Mouse (Mus musculus) liver, adult (tissue): ENCODE data around the gene Utp4.

ENCODE experiments used
- GATA4 ChIP-seq: IDR thresholded peaks from 2 replicates; pipeline ENCODE4 v1.6.1; 2014; ENCODE audit warnings: mild to moderate bottlenecking, low read length; ENCODE audit not compliant: insufficient replicate concordance

The Utp4 gene

DNA sequence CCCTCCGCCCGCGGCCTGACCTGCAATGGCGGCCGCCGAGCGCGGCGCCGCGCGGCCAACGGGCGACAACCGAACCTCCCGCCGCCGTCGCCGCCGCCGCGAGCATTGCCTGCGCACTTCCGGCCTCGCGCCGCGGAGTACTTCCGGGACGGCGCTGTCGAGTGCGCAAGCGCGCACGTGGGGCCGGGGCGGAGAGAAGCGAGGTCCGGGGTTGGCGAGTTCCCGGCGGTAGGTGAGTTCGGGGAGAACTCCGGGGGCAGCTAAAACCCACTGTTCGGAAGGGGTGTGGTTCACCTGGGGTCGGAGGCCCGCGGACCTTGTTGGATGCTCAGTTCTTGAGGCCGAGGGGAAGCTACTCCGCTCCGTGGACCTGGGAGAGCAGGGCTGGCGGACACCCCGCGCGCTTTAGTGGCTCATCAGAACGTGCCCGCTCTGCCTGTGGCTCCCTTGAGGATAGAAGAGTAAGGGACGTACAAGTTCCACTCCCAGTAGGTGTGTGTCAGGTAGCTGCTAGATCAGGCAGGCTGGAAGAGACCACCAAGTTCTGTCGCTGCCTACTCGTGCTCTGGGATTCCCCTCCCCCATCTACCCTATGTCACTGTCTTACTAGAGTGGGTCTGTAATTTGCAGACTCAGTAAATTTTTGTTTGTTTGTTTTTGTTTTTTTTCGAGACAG is at the start of gene Utp4:
Gene Utp4 (plus strand): TSS at position 156 of the 676 bp plus-strand sequence.
- TF ChIP-seq GATA4 = no peak; the same call in 1 of the 2 replicates

DNA sequence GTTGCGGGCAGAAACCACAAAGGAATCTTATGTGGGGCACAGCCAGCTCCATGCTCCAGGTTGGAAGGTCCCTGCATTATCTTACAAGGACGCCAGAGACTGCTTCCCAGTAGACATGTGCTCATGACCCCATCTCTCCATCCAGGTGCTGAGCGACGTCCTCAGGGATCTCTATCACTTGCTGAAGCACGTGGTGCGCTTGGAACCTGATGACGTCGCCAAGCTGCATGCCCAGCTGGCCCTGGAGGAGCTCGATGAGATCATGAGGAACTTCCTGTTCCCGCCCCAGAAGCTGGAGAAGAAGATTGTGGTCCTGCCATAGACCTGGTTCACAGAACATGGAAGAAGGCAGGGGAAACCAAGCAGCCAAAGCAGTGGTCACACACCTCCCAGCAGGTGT is 43.4 kb upstream of the Utp4 start:
- TF ChIP-seq GATA4 = no peak

DNA sequence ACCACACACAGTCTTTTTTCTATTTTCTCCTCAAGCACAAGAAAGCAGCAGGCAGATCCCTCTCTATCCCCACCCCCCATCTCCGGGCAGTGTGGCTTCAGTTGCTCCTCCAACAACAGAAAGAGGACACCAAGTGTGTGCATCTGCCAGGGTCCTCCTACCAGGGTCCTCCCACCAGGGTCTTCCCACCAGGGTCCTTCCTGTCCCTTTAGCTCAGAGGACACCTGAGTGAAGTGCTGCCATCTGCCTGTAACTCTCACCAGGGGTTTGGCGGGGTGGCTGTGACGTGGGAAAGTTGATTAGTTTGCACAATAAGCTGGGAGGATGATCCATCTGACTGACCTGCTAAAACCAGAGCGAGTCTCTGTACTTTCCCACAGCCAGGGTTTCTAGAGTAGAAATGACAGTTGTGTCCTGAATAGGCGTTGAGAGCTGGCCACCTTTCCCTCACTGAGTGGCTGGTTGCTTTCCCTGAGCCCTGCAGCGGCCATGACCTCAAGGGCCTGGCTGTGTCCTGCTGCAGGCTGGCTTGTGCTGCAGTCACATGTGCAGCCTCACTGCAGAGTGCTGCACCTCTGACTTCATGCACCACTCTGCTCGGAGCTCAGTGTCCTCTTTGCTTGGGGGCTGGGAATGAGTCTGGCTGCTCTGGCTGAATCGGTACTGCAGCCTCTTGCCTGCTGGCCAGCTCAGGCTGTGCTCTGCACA is 38.7 kb upstream of the Utp4 start:
- TF ChIP-seq GATA4 = no peak

DNA sequence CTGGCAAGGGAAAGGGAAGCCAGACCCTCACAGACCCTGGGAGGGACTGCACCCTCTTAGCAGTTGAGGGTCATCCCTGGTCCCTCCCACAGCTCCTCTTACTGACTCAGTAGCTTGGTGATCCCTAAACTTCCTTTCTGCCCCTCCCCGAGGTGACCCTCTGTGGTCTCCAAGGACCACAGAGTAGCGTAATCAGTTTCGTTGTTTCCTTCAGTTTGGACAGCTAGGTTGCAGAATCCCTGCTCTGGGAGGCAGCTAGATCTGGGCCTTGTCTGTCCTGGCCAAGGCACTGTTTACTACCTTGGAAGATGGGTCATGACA is 38.2 kb upstream of the Utp4 start:
- TF ChIP-seq GATA4 = no peak

DNA sequence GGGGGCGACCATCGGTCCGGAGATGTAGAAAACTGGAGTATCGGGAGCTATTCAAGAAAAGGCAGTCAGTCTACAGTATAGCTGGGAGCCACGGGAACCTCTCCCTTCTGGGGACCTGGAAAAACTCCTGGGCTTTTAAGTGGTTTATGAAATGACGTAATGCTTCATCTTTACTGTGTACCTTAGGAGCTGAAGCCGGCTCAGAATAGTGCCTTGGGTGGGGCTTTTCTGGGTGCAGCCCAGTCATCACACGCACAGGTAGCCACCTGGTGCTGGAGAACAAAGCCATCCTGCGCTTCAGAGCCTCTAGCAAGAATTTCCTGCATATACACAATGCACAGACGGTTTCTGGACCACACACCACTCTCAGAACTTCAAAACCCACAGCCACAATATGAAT is 30.6 kb upstream of the Utp4 start:
- no peak for TF ChIP-seq GATA4

DNA sequence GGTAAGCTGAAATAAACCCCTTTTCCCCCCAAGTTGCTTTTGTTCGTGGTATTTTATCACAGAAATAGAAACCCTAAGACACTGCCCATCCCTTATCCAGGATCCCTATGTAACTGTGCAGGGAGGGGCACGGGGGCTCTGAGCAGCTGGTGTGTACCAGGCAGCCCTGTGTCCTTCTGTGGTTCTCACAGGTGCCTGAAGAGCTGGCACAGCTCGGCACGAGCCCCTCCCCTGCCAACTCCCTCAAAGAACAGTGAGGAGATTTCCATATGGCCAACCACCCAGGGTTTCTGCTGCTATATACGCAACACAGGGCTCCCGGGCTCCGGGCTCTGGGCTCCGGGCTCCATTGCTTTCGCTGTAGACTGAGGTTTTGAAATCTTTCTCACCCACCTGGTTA is 28.1 kb upstream of the Utp4 start:
- TF ChIP-seq GATA4 = no peak

DNA sequence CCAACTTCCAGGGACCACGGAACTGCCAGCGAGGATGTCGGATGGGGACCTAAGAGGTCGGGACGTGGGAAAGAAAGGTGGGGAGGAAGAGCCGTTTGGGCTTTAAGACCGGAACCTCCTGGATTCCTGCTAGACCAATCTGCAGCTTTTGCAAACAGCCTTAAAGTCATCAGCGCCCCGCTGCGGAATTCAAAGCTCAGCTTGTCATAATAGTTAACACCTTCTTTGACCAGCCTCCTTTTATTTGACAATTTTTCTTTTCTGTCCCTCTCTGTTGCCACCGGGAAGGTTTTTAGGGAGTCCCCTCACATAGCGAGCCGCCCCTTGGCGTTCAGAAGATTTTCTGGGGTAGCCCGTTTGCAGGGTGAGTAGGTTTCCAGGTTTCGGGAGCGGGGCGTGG is 23.4 kb upstream of the Utp4 start, which contains the start of gene Has3:
Gene Has3 (plus strand): TSS at position 192 of the 400 bp plus-strand sequence.
- TF ChIP-seq GATA4 = no peak

DNA sequence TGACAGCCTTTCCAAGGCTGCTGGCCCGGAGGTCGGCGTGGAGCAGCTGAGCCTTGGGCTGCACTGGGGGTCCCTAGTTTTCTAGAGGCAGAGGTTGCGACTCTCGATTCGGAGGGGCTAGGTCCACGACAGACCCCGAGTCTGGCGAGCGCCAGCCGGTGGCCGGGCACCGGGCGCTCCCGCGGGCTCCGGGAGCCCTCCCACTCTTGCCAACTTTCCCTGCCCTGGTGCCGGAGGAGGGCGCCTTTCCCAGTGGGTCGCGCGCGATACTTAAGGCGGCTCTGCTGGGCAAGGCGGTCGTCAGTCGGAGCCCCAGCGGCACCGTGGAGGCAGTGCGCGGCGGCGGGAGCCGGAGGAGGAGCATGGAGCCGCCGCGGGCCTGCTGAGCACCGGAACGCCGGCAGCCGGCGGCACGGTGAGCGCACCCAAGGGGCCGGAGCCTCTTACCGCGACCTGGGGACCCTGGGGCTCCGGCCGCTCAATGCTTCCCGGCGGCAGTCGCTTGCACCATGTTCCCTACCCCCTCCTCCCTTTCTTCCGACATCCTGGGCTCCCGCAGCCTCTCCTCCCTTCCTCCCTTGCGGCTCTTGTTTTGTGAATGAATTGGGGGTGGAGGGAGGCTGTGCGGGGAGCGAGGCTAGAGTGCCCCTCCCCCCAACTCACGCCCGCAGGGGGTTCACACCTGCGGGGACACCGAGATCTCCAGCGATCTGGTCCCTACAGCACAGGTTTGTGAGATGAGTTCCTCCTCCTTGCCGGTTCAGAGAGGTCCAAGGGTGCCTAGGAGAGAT is 22.7 kb upstream of the Utp4 start:
- TF ChIP-seq GATA4 = no peak

DNA sequence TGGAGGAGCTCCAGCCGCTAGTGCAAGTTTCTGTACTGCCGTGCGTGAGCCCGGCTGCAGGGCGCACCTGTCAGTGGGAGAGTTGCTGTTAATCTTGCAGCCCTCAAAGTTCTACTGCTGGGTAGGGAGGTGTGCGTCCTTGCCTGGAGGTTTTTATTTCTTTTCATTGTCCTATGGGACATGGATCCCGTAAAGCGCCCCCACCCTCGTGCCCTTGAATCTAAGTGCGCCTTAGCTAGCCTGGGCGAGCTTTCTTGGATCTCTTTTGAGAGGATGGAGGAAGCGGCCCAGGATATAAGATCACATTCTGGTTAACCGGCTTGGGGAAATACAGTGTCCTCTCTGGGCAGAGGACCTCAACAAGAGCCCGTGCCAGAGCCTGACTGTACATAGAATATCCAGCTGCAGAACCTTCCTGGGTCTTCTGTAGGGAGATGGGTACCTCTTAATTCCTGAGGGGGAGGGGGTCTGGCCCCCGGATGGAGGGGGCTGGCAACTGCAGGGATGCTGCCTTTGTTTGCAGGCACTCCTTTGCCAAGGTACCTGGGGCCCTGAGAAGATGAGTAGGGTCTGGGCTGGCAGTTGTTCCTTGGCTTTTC is 22.0 kb upstream of the Utp4 start:
- TF ChIP-seq GATA4 = no peak

DNA sequence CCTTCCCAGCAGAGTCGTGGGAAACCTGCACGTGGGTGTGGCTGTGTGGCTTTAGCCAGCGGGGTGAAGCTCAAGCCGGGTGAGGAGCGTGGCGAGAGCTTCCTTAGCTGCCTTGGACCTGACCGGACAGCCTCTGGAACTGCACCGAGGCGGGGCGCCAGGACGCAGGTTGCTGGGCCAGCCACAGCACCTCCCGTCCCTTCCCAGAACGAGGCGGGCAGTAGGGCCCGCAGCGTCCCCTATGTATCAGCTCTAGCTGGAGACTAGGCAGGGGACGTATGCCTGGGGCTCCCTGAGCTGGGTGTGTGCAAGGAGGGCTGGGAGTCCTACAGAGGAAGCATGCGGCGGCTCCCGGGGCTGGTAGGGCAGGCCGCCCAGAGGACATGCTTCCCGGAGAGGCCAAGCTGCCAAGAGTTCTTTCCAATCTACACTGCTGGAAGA is 21.5 kb upstream of the Utp4 start:
- no peak for TF ChIP-seq GATA4

DNA sequence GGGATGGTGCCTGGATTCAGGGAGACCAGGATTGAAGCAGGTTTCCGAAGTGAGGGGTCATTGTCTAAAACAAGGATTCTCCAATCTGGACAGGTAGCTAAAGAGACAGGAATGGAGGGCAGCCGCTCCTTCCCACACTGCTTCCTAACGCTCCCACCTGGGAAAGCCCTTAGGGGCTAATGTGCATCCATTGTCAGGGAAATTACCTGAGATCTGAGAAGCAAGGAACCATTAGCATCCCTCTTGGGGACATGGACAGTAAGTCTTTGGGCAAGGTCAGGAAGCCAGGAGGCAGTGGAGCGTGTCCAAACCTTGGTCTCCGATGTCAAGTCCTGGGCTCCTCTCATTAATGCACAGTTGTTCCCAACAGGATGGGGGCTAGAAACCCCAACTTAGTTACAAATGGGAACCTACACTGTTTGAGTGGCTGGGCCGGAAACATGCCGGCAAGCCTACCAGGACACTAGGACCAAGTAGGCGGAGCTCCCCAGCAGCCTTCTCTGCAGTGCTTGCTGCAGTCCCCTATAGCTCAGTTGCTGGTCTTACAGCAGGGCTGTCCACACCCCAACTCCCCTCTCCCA is 20.9 kb upstream of the Utp4 start:
- TF ChIP-seq GATA4 = no peak

DNA sequence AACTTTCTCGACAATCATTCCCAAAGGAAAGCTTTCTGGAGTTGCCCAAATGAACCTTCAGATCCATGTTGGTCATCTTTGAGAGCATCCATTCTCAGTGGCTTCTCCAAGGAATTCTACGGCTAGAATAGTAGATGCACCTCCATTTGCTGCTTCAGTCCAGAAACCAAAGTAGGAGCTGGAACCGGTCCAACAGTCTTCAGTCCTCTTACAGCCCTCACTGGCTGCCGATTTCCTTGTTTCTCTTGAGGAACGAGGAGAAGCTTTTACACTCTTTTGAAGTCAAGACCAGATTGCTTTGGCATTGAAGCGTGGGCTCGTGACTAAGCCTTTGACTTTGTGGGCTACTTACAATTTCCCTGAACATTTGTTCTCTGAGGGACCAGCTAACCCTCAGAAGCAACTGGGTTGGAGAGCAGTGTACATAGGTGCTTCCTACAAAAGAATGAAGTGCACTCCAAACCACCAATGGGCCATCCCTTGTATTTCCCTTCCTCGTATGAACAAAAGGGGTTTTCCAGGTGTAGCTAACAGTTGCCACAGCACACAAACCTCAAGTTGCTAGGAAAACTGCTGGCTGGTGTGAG is 13.2 kb upstream of the Utp4 start:
- no peak for TF ChIP-seq GATA4

DNA sequence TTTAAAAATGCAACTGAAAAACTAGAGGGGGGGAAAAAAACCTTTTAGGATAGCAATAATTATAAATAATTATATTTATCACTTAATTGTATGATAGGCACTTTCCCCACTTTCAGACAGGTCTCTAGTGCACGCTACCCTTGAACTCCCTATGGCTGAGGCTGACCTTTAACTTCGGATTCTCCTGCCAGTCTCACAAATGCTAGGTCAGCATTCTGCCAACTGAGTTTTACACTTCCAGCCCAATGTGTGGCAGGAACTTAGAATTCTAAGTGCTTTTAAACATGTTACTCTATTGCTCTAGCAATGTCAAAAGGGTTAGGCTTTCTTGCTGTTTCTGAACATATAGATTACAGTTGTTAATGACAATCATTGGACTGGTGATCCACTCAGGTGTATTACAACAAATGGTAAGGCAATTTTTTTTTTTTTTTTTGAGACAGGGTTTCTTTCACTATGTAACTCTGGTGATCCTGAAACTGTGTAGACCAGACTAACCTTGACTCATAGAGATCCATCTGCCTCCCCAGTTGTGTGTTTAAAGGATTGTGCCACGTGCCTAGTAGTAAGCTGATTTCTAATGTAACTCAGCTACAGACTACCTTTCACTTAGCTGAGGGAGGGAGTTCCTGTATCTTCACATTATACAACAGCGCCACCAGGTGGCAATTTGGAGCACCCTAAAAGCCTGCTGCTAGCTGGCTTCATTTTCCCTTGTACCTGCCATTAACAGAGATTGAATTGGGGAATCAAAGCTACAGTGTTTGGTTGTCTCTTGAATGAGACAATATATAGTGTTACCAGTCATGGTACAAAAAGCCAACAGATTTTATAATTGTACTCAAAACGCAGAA is 5.9 kb upstream of the Utp4 start:
- TF ChIP-seq GATA4 = no peak

DNA sequence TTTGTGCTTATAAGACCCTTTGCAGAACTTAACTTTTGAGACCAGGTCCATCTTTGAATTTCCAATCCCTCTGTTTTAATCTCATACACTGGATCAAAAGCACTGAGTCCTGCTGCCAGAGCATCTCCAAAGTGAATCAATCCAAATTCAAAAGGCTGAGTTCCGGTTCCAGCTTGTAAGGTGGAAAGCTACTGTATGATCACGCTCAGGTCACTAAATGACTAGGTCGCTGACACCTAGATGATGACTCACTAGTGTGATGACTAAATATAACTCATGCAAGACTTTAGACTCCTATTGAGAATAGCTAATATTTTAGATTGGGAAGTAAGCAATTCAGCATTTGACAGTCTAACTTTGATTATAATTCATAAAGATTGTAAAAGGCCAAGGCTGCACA is 4.6 kb upstream of the Utp4 start:
- no peak for TF ChIP-seq GATA4
